Mouse (Mus musculus): ENCODE data around the gene Gimap8. TPM values are rescaled to one million over a fixed set of nuclear protein-coding genes. Genes with fewer than 3 reads are reported as not detected.
A peak's percentile ranks its signal among the peaks of the same experiment; 100 is the strongest.

Gimap8 gene
- 0.52 and 0.56 TPM in 2 replicates for polyA plus RNA-seq (2015; fragmentation: Nextera tagmentation; extraction: Ambion mirVana)

DNA sequence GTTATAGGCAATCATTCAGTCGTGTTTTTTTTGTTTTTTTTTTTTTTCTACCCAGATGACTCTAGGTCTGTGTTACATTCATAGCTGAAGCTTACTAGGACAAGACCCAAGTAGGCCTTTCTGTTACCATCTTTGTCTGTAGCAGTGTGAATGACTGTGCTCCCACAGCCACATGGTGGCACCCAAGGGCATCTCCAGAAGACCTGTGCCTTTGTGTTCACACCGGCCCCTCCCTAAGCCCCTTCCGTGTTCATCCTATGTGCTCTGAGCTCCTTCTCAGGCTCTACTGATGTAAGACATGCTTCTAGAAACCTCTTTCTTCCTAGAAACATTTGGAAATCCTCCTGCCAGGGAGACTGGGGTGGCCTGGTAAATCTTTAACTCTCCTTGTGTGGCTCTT is at the start of gene Gimap8:
Gene Gimap8, plus strand, starts transcription at position 240 of the 400 bp plus-strand sequence.
- no peak for ATAC-seq
- no peaks in the 10 kb centered on the region for H3K4me1 ChIP-seq (replicated peaks; ENCODE audit: control insufficient read depth, insufficient read depth, low read length)
- H3K27ac ChIP-seq (ENCODE audit: low read length), result no peak within 1 kb of the TSS
- WGBS, result 40% methylated on average over 3 of the region's 3 CpGs
- H3K4me2 ChIP-seq (ENCODE audit: low read length), result no peak within 1 kb of the TSS
- H3K36me3 ChIP-seq (ENCODE audit: control insufficient read depth, insufficient read depth), result no peaks in the 10 kb centered on the region
- H3K9ac ChIP-seq (replicated peaks; ENCODE audit: low read depth, low read length), result no peak within 1 kb of the TSS
- H3K9me3 ChIP-seq (ENCODE audit: control insufficient read depth, low read length), result no peaks in the 10 kb centered on the region
- H3K27me3 ChIP-seq (replicated peaks; ENCODE audit: control insufficient read depth, insufficient read depth, low read length), result no peaks in the 10 kb centered on the region
- no peak within 1 kb of the TSS for H3K4me3 ChIP-seq (replicated peaks; ENCODE audit: low read length)

DNA sequence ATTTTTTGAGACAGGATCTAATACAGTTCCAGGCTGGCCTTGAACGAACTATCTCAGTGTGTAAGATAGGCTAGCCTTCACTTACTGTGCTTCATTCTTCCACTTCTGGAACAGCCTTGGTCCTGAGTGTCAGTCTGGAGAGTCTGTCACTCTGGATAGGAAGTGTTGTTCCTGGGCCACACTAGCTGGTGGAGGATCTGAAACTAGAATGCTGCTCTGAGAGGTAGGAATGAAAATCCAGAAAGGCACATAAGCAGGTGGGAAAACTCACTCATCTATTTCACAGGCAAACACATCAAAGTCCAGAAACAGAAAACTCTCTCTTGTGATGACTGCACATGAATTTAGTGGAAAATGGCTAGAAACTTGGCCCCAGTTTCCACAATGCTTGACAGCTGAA is 46.4 kb upstream of the Gimap8 start:
- Histone ChIP-seq H3K27ac (ENCODE audit: low read length) (peak overlapping the region; percentile 88; the same call in 1 of the 2 replicates), H3K4me3 (replicated peaks; ENCODE audit: low read length) (no peak overlapping the region), H3K9ac (replicated peaks; ENCODE audit: low read depth, low read length) (no peak overlapping the region), H3K9me3 (ENCODE audit: control insufficient read depth, low read length) (peaks cover 19% of the 10 kb centered on the region), H3K27me3 (replicated peaks; ENCODE audit: control insufficient read depth, insufficient read depth, low read length) (no peaks in the 10 kb centered on the region), H3K36me3 (ENCODE audit: control insufficient read depth, insufficient read depth) (peaks cover 24% of the 10 kb centered on the region), H3K4me1 (replicated peaks; ENCODE audit: control insufficient read depth, insufficient read depth, low read length) (peaks cover 17% of the 10 kb centered on the region), H3K4me2 (ENCODE audit: low read length) (no peak overlapping the region)
- 95% methylated on average over 1 of the region's 1 CpGs for WGBS
- no peak for ATAC-seq

DNA sequence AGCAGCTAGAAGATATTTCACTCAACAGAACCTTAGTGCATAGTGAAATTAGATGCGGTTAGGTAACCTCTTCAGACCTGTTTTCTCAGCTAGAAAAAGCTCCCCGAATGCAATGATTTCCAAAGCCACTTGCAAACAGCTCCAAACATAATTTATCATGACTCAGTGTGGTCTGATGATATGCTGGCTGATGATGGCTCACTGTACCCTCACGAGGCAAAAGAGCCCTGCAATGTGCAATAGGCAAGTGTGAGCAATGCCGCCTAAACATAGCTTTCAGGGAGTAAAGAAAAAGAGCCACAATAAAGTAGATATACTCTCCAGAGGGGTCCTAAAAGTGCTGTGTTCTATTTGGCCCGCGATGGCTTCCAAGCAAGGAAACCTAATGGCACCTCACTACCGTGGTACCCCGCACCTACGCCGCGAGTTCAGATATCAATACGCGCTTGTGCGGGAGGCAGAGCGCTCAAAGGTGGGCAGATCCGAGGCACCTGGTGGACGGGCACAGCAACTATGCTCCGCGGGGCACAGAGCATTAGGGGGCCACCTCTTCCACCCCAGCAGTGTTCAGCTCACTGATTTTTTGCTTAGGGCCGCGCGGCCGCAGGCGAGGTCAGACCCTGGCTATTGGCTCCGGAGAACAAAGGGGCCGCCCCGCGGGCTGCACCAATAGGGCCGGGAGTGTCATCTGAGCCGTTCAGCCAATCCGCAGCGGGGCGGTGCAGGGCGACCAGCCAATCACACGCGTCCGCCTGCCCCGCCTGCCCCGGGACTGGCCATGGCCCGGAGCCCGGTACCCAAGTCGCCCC is 45.6 kb upstream of the Gimap8 start, which contains the start of gene Zfp775:
Gene Zfp775, plus strand, starts transcription at position 793 of the 809 bp plus-strand sequence.
- WGBS, result 4% methylated on average over 42 of the region's 42 CpGs
- peak; percentile 99 for ATAC-seq
- peak within 1 kb of the TSS; percentile 83 for H3K4me3 ChIP-seq (replicated peaks; ENCODE audit: low read length)
- peaks cover 17% of the 10 kb centered on the region for H3K4me1 ChIP-seq (replicated peaks; ENCODE audit: control insufficient read depth, insufficient read depth, low read length)
- H3K4me2 ChIP-seq (ENCODE audit: low read length), result peak within 1 kb of the TSS; percentile 67
- H3K27ac ChIP-seq (ENCODE audit: low read length), result peak within 1 kb of the TSS; percentile 88
- no peaks in the 10 kb centered on the region for H3K27me3 ChIP-seq (replicated peaks; ENCODE audit: control insufficient read depth, insufficient read depth, low read length)
- peak within 1 kb of the TSS; percentile 88 for H3K9ac ChIP-seq (replicated peaks; ENCODE audit: low read depth, low read length)
- peaks cover 16% of the 10 kb centered on the region for H3K9me3 ChIP-seq (ENCODE audit: control insufficient read depth, low read length)
- H3K36me3 ChIP-seq (ENCODE audit: control insufficient read depth, insufficient read depth), result peaks cover 19% of the 10 kb centered on the region

DNA sequence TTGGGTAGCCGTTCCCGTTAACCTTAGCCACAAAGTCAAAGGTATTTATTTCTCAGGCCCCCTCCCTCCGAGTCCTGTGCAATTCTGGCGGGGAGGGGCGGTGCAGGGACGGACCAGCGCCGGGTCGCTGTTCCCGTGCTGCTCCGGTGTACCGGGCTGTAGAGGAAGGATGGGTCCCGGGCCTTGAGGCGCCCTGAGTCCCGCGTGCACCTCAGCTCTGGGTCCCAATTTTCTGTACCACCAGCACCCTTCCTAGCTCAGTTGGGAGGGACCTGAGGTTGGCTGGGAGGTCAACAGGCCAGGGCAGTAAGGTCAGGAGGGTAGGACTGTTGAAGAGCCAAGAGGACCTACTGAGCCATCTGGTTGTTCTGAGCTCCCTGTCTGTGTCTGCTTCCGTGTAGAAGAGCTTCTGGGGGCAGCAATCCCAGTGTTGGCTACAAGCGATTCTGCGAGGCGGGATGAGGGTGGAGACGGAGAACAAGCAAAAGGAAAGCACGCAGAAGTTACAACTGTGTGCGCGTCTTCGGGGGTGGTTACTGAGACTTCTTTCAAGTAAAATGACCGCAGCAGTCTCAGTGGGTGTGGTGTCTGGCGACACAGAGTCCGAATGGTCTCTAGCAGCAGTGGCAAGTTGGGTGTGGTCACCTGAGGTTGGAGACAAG is 44.8 kb upstream of the Gimap8 start:
- H3K4me3 ChIP-seq (replicated peaks; ENCODE audit: low read length), result peak overlapping the region; percentile 83
- WGBS, result under 1% methylated on average over 28 of the region's 28 CpGs
- H3K9me3 ChIP-seq (ENCODE audit: control insufficient read depth, low read length), result peaks cover 8% of the 10 kb centered on the region

DNA sequence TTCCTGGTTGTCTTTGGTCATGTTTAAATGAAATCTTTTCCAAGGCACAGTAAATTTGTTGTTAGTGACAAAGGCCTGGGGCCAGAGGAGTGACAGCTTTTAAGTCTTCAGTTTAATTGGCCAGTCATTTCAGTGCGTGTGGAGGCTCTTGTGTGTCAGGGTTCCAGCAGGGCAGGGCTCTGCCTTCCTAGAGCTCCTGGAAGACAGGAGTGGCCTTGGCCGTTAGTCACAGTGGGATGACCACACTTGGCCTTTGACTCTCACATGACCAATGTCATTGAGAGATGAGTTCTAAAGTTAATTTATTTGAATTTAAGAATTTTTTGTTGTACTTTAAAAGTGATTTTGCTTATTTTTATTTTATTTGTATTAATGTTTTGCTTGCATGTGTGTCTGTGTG is 38.9 kb upstream of the Gimap8 start:
- H3K9me3 ChIP-seq (ENCODE audit: control insufficient read depth, low read length), result no peaks in the 10 kb centered on the region
- no peaks in the 10 kb centered on the region for H3K27me3 ChIP-seq (replicated peaks; ENCODE audit: control insufficient read depth, insufficient read depth, low read length)
- H3K36me3 ChIP-seq (ENCODE audit: control insufficient read depth, insufficient read depth), result no peaks in the 10 kb centered on the region
- WGBS, result 52% methylated on average over 2 of the region's 2 CpGs
- no peak overlapping the region for H3K4me2 ChIP-seq (ENCODE audit: low read length)
- H3K9ac ChIP-seq (replicated peaks; ENCODE audit: low read depth, low read length), result no peak overlapping the region
- peaks cover 1% of the 10 kb centered on the region; the same call in 1 of the 2 replicates for H3K4me1 ChIP-seq (replicated peaks; ENCODE audit: control insufficient read depth, insufficient read depth, low read length)
- H3K27ac ChIP-seq (ENCODE audit: low read length), result no peak overlapping the region
- no peak for ATAC-seq
- no peak overlapping the region for H3K4me3 ChIP-seq (replicated peaks; ENCODE audit: low read length)

More for the DNA sequence above, 44.8 kb upstream of the Gimap8 start:
- Histone ChIP-seq H3K36me3 (ENCODE audit: control insufficient read depth, insufficient read depth) (peaks cover 11% of the 10 kb centered on the region), H3K4me1 (replicated peaks; ENCODE audit: control insufficient read depth, insufficient read depth, low read length) (peaks cover 17% of the 10 kb centered on the region), H3K9ac (replicated peaks; ENCODE audit: low read depth, low read length) (peak overlapping the region; percentile 88), H3K4me2 (ENCODE audit: low read length) (peak overlapping the region; percentile 67), H3K27ac (ENCODE audit: low read length) (peak overlapping the region; percentile 81), H3K27me3 (replicated peaks; ENCODE audit: control insufficient read depth, insufficient read depth, low read length) (no peaks in the 10 kb centered on the region)
- peak; percentile 79 for ATAC-seq

DNA sequence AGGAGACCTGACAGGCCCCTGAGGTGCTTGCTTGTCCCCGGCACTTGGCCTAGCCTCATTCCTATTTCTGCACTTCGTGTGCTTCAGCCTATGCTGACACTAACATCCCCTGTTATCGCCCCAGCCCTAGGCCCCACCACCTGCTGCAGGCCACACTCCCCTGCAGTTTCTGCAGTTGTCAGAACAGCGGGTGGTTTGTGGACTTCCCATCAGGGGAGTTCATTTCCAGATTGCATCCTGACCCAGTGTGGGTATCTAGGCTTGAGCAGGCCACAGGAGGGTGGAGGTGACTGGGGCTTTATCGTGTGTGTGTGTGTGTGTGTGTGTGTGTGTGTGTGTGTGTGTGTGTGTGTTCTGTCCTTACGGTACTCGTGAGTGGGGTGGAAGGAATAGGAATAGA is 37.5 kb upstream of the Gimap8 start:
- Histone ChIP-seq H3K27ac (ENCODE audit: low read length) (no peak overlapping the region), H3K4me3 (replicated peaks; ENCODE audit: low read length) (no peak overlapping the region), H3K27me3 (replicated peaks; ENCODE audit: control insufficient read depth, insufficient read depth, low read length) (no peaks in the 10 kb centered on the region), H3K4me2 (ENCODE audit: low read length) (no peak overlapping the region), H3K4me1 (replicated peaks; ENCODE audit: control insufficient read depth, insufficient read depth, low read length) (no peaks in the 10 kb centered on the region), H3K9ac (replicated peaks; ENCODE audit: low read depth, low read length) (no peak overlapping the region), H3K9me3 (ENCODE audit: control insufficient read depth, low read length) (no peaks in the 10 kb centered on the region), H3K36me3 (ENCODE audit: control insufficient read depth, insufficient read depth) (peaks cover 5% of the 10 kb centered on the region)
- WGBS, result 65% methylated on average over 7 of the region's 7 CpGs
- no peak for ATAC-seq

DNA sequence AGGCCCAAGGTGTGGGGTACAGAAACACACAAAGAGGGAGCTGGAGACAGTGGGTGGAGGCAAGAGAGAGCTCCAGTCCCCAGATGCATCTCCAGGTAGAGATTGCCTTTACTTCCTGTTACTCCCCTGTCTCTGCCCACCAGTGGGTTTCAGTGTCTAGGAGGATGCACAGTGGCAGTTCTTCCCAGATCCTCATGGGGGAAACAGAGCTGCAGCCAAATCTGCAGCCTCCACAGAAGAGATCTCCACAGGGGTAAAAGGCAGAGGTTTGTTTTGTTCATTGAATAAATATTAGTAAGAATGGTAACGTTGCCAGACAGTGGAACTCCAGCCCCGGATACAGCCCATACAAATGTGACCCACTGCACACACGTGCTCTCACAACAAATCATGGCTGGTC is 36.4 kb upstream of the Gimap8 start:
- H3K4me2 ChIP-seq (ENCODE audit: low read length), result no peak overlapping the region
- H3K36me3 ChIP-seq (ENCODE audit: control insufficient read depth, insufficient read depth), result peaks cover 12% of the 10 kb centered on the region
- no peaks in the 10 kb centered on the region for H3K4me1 ChIP-seq (replicated peaks; ENCODE audit: control insufficient read depth, insufficient read depth, low read length)
- ATAC-seq, result no peak
- no peak overlapping the region for H3K27ac ChIP-seq (ENCODE audit: low read length)
- no peaks in the 10 kb centered on the region for H3K9me3 ChIP-seq (ENCODE audit: control insufficient read depth, low read length)
- no peak overlapping the region for H3K9ac ChIP-seq (replicated peaks; ENCODE audit: low read depth, low read length)
- 77% methylated on average over 3 of the region's 3 CpGs for WGBS
- no peaks in the 10 kb centered on the region for H3K27me3 ChIP-seq (replicated peaks; ENCODE audit: control insufficient read depth, insufficient read depth, low read length)
- H3K4me3 ChIP-seq (replicated peaks; ENCODE audit: low read length), result no peak overlapping the region

DNA sequence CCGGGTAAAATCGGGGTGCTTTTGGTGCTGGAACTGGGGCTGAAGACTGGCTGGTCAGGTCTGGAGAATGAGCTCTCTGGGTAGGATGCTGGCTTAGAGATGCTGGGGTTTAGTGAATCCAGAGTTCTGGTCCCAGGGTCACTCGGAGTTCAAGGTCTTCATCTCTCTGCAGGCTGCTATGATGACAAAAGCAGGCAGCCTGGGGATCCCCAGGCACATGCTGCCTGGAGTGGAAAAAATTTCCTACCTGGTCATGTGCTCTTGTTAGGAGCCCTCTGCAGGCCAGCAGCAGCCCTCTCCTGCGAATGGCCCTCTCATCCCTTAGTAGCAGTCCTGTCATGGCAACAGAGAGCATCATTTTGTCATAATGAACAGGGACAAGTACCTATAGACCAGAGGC is 33.6 kb upstream of the Gimap8 start:
- ATAC-seq, result no peak
- 92% methylated on average over 4 of the region's 4 CpGs for WGBS
- H3K4me3 ChIP-seq (replicated peaks; ENCODE audit: low read length), result no peak overlapping the region

DNA sequence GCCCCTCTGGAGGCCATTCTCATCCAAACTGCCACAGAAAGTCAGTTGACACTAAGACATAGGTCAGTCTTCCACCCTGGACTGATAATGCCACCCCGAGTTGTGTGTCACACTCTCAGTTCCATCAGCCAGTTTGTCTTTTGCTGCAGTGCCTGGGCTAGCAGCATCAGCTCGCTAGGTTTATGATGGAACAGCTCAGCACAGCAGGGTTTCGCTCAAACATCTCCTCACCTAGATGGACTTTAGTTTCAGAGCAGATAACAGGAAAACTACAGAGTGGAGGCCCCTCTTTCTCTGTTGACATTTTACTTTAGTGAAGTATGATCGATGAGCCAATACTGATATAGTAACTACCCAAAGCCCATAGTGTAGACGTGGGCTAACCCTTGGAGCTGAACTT is 32.3 kb upstream of the Gimap8 start:
- ATAC-seq, result no peak
- H3K27me3 ChIP-seq (replicated peaks; ENCODE audit: control insufficient read depth, insufficient read depth, low read length), result no peaks in the 10 kb centered on the region
- 94% methylated on average over 5 of the region's 5 CpGs for WGBS
- H3K4me2 ChIP-seq (ENCODE audit: low read length), result no peak overlapping the region
- H3K9ac ChIP-seq (replicated peaks; ENCODE audit: low read depth, low read length), result no peak overlapping the region
- no peak overlapping the region for H3K4me3 ChIP-seq (replicated peaks; ENCODE audit: low read length)
- H3K27ac ChIP-seq (ENCODE audit: low read length), result no peak overlapping the region
- H3K4me1 ChIP-seq (replicated peaks; ENCODE audit: control insufficient read depth, insufficient read depth, low read length), result no peaks in the 10 kb centered on the region
- peaks cover 16% of the 10 kb centered on the region for H3K36me3 ChIP-seq (ENCODE audit: control insufficient read depth, insufficient read depth)
- H3K9me3 ChIP-seq (ENCODE audit: control insufficient read depth, low read length), result no peaks in the 10 kb centered on the region

More for the DNA sequence above, 33.6 kb upstream of the Gimap8 start:
- Histone ChIP-seq H3K4me1 (replicated peaks; ENCODE audit: control insufficient read depth, insufficient read depth, low read length) (no peaks in the 10 kb centered on the region), H3K9me3 (ENCODE audit: control insufficient read depth, low read length) (no peaks in the 10 kb centered on the region), H3K9ac (replicated peaks; ENCODE audit: low read depth, low read length) (no peak overlapping the region), H3K4me2 (ENCODE audit: low read length) (no peak overlapping the region), H3K36me3 (ENCODE audit: control insufficient read depth, insufficient read depth) (peaks cover 12% of the 10 kb centered on the region), H3K27me3 (replicated peaks; ENCODE audit: control insufficient read depth, insufficient read depth, low read length) (no peaks in the 10 kb centered on the region), H3K27ac (ENCODE audit: low read length) (no peak overlapping the region)

Data from forebrain, embryonic 16.5 days (tissue).